Mouse (Mus musculus) heart, embryonic 16.5 days (tissue): Measurements from ENCODE around the gene Stxbp1. TPM values are rescaled to one million over a fixed set of nuclear protein-coding genes. Genes with fewer than 3 reads are reported as not detected.

Experiments used
- ATAC-seq: fragments of 200-750 bp; cut with Nextera tagmentation; replicated peaks from 2 replicates; pipeline ENCODE4 v1.8.0; 2017; ENCODE audit warnings: moderate number of reproducible peaks; ENCODE audit not compliant: insufficient read depth, low FRiP score; ENCODE audit errors: extremely low read depth
- H3K27ac ChIP-seq: fragments of 300-500 bp; sonication (generic); 2 replicates; pipeline ENCODE4 v1.5.1; 2014; ENCODE audit warnings: mild to moderate bottlenecking, low read length, control low read depth, moderate library complexity
- H3K27me3 ChIP-seq: fragments of 300-500 bp; sonication (generic); 2 replicates; pipeline ENCODE4 v1.6.1; 2014; ENCODE audit warnings: low read length, mixed read lengths; ENCODE audit not compliant: control insufficient read depth, insufficient read depth
- H3K36me3 ChIP-seq: fragments of 300-500 bp; sonication (generic); 2 replicates; pipeline ENCODE4 v1.6.1; 2014; ENCODE audit not compliant: control insufficient read depth, insufficient read depth
- H3K4me1 ChIP-seq: fragments of 300-500 bp; sonication (generic); 2 replicates; pipeline ENCODE4 v1.6.1; 2014; ENCODE audit warnings: low read length, mixed read lengths; ENCODE audit not compliant: control insufficient read depth, insufficient read depth
- H3K4me2 ChIP-seq: fragments of 300-500 bp; sonication (generic); 2 replicates; pipeline ENCODE4 v1.6.1; 2014; ENCODE audit warnings: low read depth, mild to moderate bottlenecking, control low read depth, low read length
- H3K4me3 ChIP-seq: fragments of 300-500 bp; sonication (generic); 2 replicates; pipeline ENCODE4 v1.5.1; 2014; ENCODE audit warnings: mild to moderate bottlenecking, control low read depth, low read length
- H3K9ac ChIP-seq: fragments of 300-500 bp; sonication (generic); 2 replicates; pipeline ENCODE4 v1.6.1; 2014; ENCODE audit warnings: low read length, control low read depth
- H3K9me3 ChIP-seq: fragments of 300-500 bp; sonication (generic); replicated peaks from 2 replicates; pipeline ENCODE4 v1.6.1; 2016; ENCODE audit warnings: low read length; ENCODE audit not compliant: control insufficient read depth
- WGBS: fragments of 180-500 bp; shearing (Covaris S2); extraction: QIAGEN DNeasy Blood & Tissue Kit; methylation state at CpG from one replicate; pipeline ENCODE4 v1.1.7; 2014; 5-methylcytosine and 5-hydroxymethylcytosine counted together
- polyA plus RNA-seq: library from polyadenylated mRNA; unstranded; fragments of >200 nt; fragmentation: Nextera tagmentation; extraction: Ambion mirVana; gene quantifications from 2 replicates; pipeline ENCODE4 v1.2.1, GENCODE M21; 2015

Gene Stxbp1
- polyA plus RNA-seq, 1 experiment from 2014 or later, result 29.2 TPM

- 3% methylated on average over 20 of the region's 20 CpGs for WGBS
- no peak for ATAC-seq
Measured at GRCm38 (mm10) chr2:32876490-32877302, 29.7 kb upstream of the Stxbp1 start.

GRCm38 (mm10) chr2:32875675-32876489, 28.8 kb upstream of the Stxbp1 start, which contains the start of gene Fam129b:
Gene Fam129b (plus strand): TSS chr2:32876114.
- peak within 1 kb of the TSS; percentile 96 for H3K9ac ChIP-seq
- H3K4me1 ChIP-seq, result peaks cover 52% of the 10 kb centered on the region
- ATAC-seq, result peak; percentile 92
- H3K4me3 ChIP-seq, result peak within 1 kb of the TSS; percentile 92
- peak within 1 kb of the TSS; percentile 91 for H3K4me2 ChIP-seq
- no peaks in the 10 kb centered on the region for H3K9me3 ChIP-seq
- no peaks in the 10 kb centered on the region for H3K36me3 ChIP-seq
- peak within 1 kb of the TSS; percentile 97 for H3K27ac ChIP-seq
- H3K27me3 ChIP-seq, result no peaks in the 10 kb centered on the region
- under 1% methylated on average over 68 of the region's 68 CpGs for WGBS

More at GRCm38 (mm10) chr2:32876490-32877302, 29.7 kb upstream of the Stxbp1 start:
- Histone ChIP-seq H3K36me3 (no peaks in the 10 kb centered on the region), H3K4me3 (peak overlapping the region; percentile 92), H3K4me1 (peaks cover 60% of the 10 kb centered on the region), H3K27ac (peak overlapping the region; percentile 97), H3K9me3 (no peaks in the 10 kb centered on the region), H3K4me2 (peak overlapping the region; percentile 91), H3K9ac (peak overlapping the region; percentile 96), H3K27me3 (no peaks in the 10 kb centered on the region)

- H3K27me3 ChIP-seq, result no peaks in the 10 kb centered on the region
- WGBS, result 6% methylated on average over 15 of the region's 15 CpGs
- H3K36me3 ChIP-seq, result no peaks in the 10 kb centered on the region
- peaks cover 47% of the 10 kb centered on the region for H3K4me1 ChIP-seq
- no peaks in the 10 kb centered on the region for H3K9me3 ChIP-seq
- ATAC-seq, result peak; percentile 7; the same call in 1 of the 2 replicates
- peak overlapping the region; percentile 97 for H3K27ac ChIP-seq
- peak overlapping the region; percentile 92 for H3K4me3 ChIP-seq
- H3K4me2 ChIP-seq, result peak overlapping the region; percentile 91
- H3K9ac ChIP-seq, result peak overlapping the region; percentile 96
Measured at GRCm38 (mm10) chr2:32874951-32875674, 28.1 kb upstream of the Stxbp1 start.

- H3K4me1 ChIP-seq, result peaks cover 46% of the 10 kb centered on the region
- no peak overlapping the region for H3K4me2 ChIP-seq
- WGBS, result 70% methylated on average over 3 of the region's 3 CpGs
- H3K27ac ChIP-seq, result peak overlapping the region; percentile 29; the same call in 1 of the 2 replicates
- no peaks in the 10 kb centered on the region for H3K27me3 ChIP-seq
- ATAC-seq, result no peak
- no peaks in the 10 kb centered on the region for H3K36me3 ChIP-seq
- no peak overlapping the region for H3K4me3 ChIP-seq
- no peaks in the 10 kb centered on the region for H3K9me3 ChIP-seq
- peak overlapping the region; percentile 23 for H3K9ac ChIP-seq
Measured at GRCm38 (mm10) chr2:32874070-32874469, 27.0 kb upstream of the Stxbp1 start.

- H3K36me3 ChIP-seq, result no peaks in the 10 kb centered on the region
- no peak overlapping the region for H3K4me3 ChIP-seq
- no peak overlapping the region for H3K4me2 ChIP-seq
- 49% methylated on average over 8 of the region's 8 CpGs for WGBS
- H3K9me3 ChIP-seq, result no peaks in the 10 kb centered on the region
- peak overlapping the region; percentile 16; the same call in 1 of the 2 replicates for H3K27ac ChIP-seq
- H3K4me1 ChIP-seq, result peaks cover 33% of the 10 kb centered on the region
- no peak overlapping the region for H3K9ac ChIP-seq
- no peak for ATAC-seq
- H3K27me3 ChIP-seq, result no peaks in the 10 kb centered on the region
Measured at GRCm38 (mm10) chr2:32870275-32871100, 23.4 kb upstream of the Stxbp1 start.

GRCm38 (mm10) chr2:32869721-32870274, 22.8 kb upstream of the Stxbp1 start:
- WGBS, result 51% methylated on average over 6 of the region's 6 CpGs
- Histone ChIP-seq H3K9ac (no peak overlapping the region), H3K36me3 (no peaks in the 10 kb centered on the region), H3K4me1 (peaks cover 30% of the 10 kb centered on the region), H3K4me3 (no peak overlapping the region), H3K9me3 (no peaks in the 10 kb centered on the region), H3K27me3 (no peaks in the 10 kb centered on the region), H3K4me2 (no peak overlapping the region), H3K27ac (no peak overlapping the region)
- ATAC-seq, result no peak

- no peaks in the 10 kb centered on the region for H3K27me3 ChIP-seq
- peaks cover 18% of the 10 kb centered on the region for H3K4me1 ChIP-seq
- no peak overlapping the region for H3K4me3 ChIP-seq
- H3K27ac ChIP-seq, result no peak overlapping the region
- no peak for ATAC-seq
- WGBS, result 59% methylated on average over 4 of the region's 4 CpGs
- no peak overlapping the region for H3K4me2 ChIP-seq
- H3K9me3 ChIP-seq, result no peaks in the 10 kb centered on the region
- no peak overlapping the region for H3K9ac ChIP-seq
- H3K36me3 ChIP-seq, result no peaks in the 10 kb centered on the region
Measured at GRCm38 (mm10) chr2:32867354-32867753, 20.3 kb upstream of the Stxbp1 start.

- Histone ChIP-seq H3K27ac (no peak overlapping the region), H3K27me3 (no peaks in the 10 kb centered on the region), H3K36me3 (no peaks in the 10 kb centered on the region), H3K9me3 (no peaks in the 10 kb centered on the region), H3K4me3 (no peak overlapping the region), H3K4me2 (no peak overlapping the region), H3K9ac (no peak overlapping the region), H3K4me1 (peaks cover 12% of the 10 kb centered on the region)
- ATAC-seq, result no peak
- WGBS, result 56% methylated on average over 2 of the region's 2 CpGs
Measured at GRCm38 (mm10) chr2:32864755-32865154, 17.7 kb upstream of the Stxbp1 start.
